Mouse (Mus musculus) retina, postnatal 1 day (tissue): ENCODE data around the gene Mrps17.
"Not testable (repeated sequence)": the region's sequence is repeated elsewhere in the genome, so short reads cannot be mapped to it uniquely, and the experiment has no call there.

ENCODE experiments used
- DNase-seq: peaks from one replicate; pipeline ENCODE4 v3.0.0-alpha.2; 2012

Gene Mrps17

GRCm38 (mm10) chr5:129715326-129715861 is at the start of gene Mrps17:
Gene Mrps17 (plus strand): TSS chr5:129715497.
- peak; percentile 97 for DNase-seq

- DNase-seq: no peak
These were observed 48.9 kb upstream of the Mrps17 start for GRCm38 (mm10) chr5:129666271-129666909.

GRCm38 (mm10) chr5:129667851-129668250 is 47.4 kb upstream of the Mrps17 start:
- DNase-seq: no peak

GRCm38 (mm10) chr5:129669453-129670035 is 45.8 kb upstream of the Mrps17 start:
- no peak for DNase-seq

- DNase-seq: peak; percentile 90
These were observed 45.2 kb upstream of the Mrps17 start, which contains the start of gene Zfp11 for GRCm38 (mm10) chr5:129670036-129670458. Gene Zfp11 (minus strand): TSS chr5:129670099.

- not testable (repeated sequence) for DNase-seq
These were observed 30.2 kb upstream of the Mrps17 start for GRCm38 (mm10) chr5:129685141-129685540.

GRCm38 (mm10) chr5:129687621-129688020 is 27.7 kb upstream of the Mrps17 start:
- DNase-seq: no peak

GRCm38 (mm10) chr5:129690528-129690927 is 24.8 kb upstream of the Mrps17 start:
- no peak for DNase-seq

GRCm38 (mm10) chr5:129700506-129700905 is 14.8 kb upstream of the Mrps17 start:
- peak; percentile 18 for DNase-seq

GRCm38 (mm10) chr5:129701706-129702105 is 13.6 kb upstream of the Mrps17 start:
- no peak for DNase-seq

GRCm38 (mm10) chr5:129703368-129703767 is 11.9 kb upstream of the Mrps17 start:
- DNase-seq: no peak

- no peak for DNase-seq
These were observed 6.9 kb upstream of the Mrps17 start, which contains the start of gene Sept14 for GRCm38 (mm10) chr5:129708412-129708811. Gene Sept14 (minus strand): TSS chr5:129708512.

- no peak for DNase-seq
These were observed 1.7 kb downstream of the Mrps17 start for GRCm38 (mm10) chr5:129717016-129717415.

- DNase-seq: no peak
These were observed 4.9 kb downstream of the Mrps17 start for GRCm38 (mm10) chr5:129720176-129720575.

- DNase-seq: no peak
These were observed 9.0 kb downstream of the Mrps17 start for GRCm38 (mm10) chr5:129724268-129724667.

GRCm38 (mm10) chr5:129724834-129725773 is 9.8 kb downstream of the Mrps17 start, which contains the start of gene Nipsnap2:
Gene Nipsnap2 (plus strand): TSS chr5:129725063.
- DNase-seq: peak; percentile 94

- DNase-seq: peak; percentile 21
These were observed 10.6 kb downstream of the Mrps17 start for GRCm38 (mm10) chr5:129725774-129726392.

GRCm38 (mm10) chr5:129726784-129727183 is 11.5 kb downstream of the Mrps17 start:
- peak; percentile 9 for DNase-seq

- no peak for DNase-seq
These were observed 14.0 kb downstream of the Mrps17 start for GRCm38 (mm10) chr5:129729286-129729685.

GRCm38 (mm10) chr5:129730344-129730743 is 15.0 kb downstream of the Mrps17 start:
- no peak for DNase-seq

- no peak for DNase-seq
These were observed 15.7 kb downstream of the Mrps17 start for GRCm38 (mm10) chr5:129731021-129731420.

GRCm38 (mm10) chr5:129740976-129741375 is 25.7 kb downstream of the Mrps17 start:
- peak; percentile 55 for DNase-seq
